Mouse (Mus musculus): ENCODE measurements at regions not wholly inside any gene's neighbourhood (a gene's known extent, or its start where the extent isn't known, plus 50 kb on each side); places are given as distances from the start of the nearest gene placed in this dataset.

- no peak overlapping the region for H3K27ac ChIP-seq (ENCODE audit: control insufficient read depth, insufficient read depth, low read length)
- WGBS, result 90% methylated on average over 5 of the region's 5 CpGs
- H3K4me3 ChIP-seq (ENCODE audit: control insufficient read depth, insufficient read depth, low read length), result no peak overlapping the region
- no peaks in the 10 kb centered on the region for H3K4me1 ChIP-seq (replicated peaks; ENCODE audit: control insufficient read depth, insufficient read depth, low read length)
- no peaks in the 10 kb centered on the region for H3K27me3 ChIP-seq (ENCODE audit: control insufficient read depth, insufficient read depth, low read length)
- TF ChIP-seq POLR2A (IDR thresholded peaks at IDR 0.05; ENCODE audit: control insufficient read depth, extremely low read depth, insufficient read depth, low read length, poor library complexity) (no peak), CTCF (IDR thresholded peaks at IDR 0.05; ENCODE audit: borderline replicate concordance, control insufficient read depth, extremely low read depth, insufficient read depth, low read length, poor library complexity) (no peak)
- no peak for DNase-seq
- H3K36me3 ChIP-seq (ENCODE audit: control insufficient read depth, insufficient read depth, low read length), result no peaks in the 10 kb centered on the region
Measured at GRCm38 (mm10) chr7:117753296-117753695, 362.7 kb downstream of the Rps15a start.

GRCm38 (mm10) chr7:117752302-117753185 lies 363.4 kb downstream of the Rps15a start:
- Histone ChIP-seq H3K4me3 (ENCODE audit: control insufficient read depth, insufficient read depth, low read length) (no peak overlapping the region), H3K27ac (ENCODE audit: control insufficient read depth, insufficient read depth, low read length) (no peak overlapping the region), H3K36me3 (ENCODE audit: control insufficient read depth, insufficient read depth, low read length) (no peaks in the 10 kb centered on the region), H3K4me1 (replicated peaks; ENCODE audit: control insufficient read depth, insufficient read depth, low read length) (no peaks in the 10 kb centered on the region), H3K27me3 (ENCODE audit: control insufficient read depth, insufficient read depth, low read length) (no peaks in the 10 kb centered on the region)
- TF ChIP-seq CTCF (IDR thresholded peaks at IDR 0.05; ENCODE audit: borderline replicate concordance, control insufficient read depth, extremely low read depth, insufficient read depth, low read length, poor library complexity), result no peak
- no peak for TF ChIP-seq POLR2A (IDR thresholded peaks at IDR 0.05; ENCODE audit: control insufficient read depth, extremely low read depth, insufficient read depth, low read length, poor library complexity)
- no peak for DNase-seq
- WGBS, result 44% methylated on average over 12 of the region's 12 CpGs

DNA sequence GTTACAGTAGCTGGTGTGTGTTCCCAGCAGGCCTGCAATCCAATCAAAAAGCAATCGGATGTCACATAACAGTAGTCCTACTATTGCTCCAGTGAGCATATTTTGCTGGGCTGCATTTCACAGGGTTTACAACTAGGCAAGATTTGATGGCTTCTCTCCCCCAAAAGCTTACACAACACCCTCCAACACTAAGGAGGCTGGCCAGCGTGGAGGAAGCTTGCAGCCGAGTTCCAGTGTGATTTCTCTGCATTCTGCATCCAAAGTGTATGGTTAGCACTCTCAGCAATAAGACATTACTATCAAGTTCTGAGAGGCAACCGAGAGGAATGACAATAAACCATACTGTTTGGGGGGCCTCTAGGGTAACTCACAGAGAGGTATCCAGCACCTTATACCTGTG lies 367.2 kb downstream of the Xylt1 start:
- Histone ChIP-seq H3K27me3 (ENCODE audit: control insufficient read depth, insufficient read depth, low read length) (no peaks in the 10 kb centered on the region), H3K36me3 (ENCODE audit: control insufficient read depth, insufficient read depth, low read length) (no peaks in the 10 kb centered on the region), H3K27ac (ENCODE audit: control insufficient read depth, insufficient read depth, low read length) (no peak overlapping the region), H3K4me1 (replicated peaks; ENCODE audit: control insufficient read depth, insufficient read depth, low read length) (no peaks in the 10 kb centered on the region), H3K4me3 (ENCODE audit: control insufficient read depth, insufficient read depth, low read length) (no peak overlapping the region)
- no peak for DNase-seq
- TF ChIP-seq POLR2A (IDR thresholded peaks at IDR 0.05; ENCODE audit: control insufficient read depth, extremely low read depth, insufficient read depth, low read length, poor library complexity) (no peak), CTCF (IDR thresholded peaks at IDR 0.05; ENCODE audit: borderline replicate concordance, control insufficient read depth, extremely low read depth, insufficient read depth, low read length, poor library complexity) (no peak)
- WGBS, result 94% methylated on average over 4 of the region's 4 CpGs

GRCm38 (mm10) chr7:117746393-117746792 lies 365.6 kb downstream of the Xylt1 start:
- Histone ChIP-seq H3K4me1 (replicated peaks; ENCODE audit: control insufficient read depth, insufficient read depth, low read length) (no peaks in the 10 kb centered on the region), H3K27ac (ENCODE audit: control insufficient read depth, insufficient read depth, low read length) (no peak overlapping the region), H3K36me3 (ENCODE audit: control insufficient read depth, insufficient read depth, low read length) (no peaks in the 10 kb centered on the region), H3K27me3 (ENCODE audit: control insufficient read depth, insufficient read depth, low read length) (no peaks in the 10 kb centered on the region), H3K4me3 (ENCODE audit: control insufficient read depth, insufficient read depth, low read length) (no peak overlapping the region)
- DNase-seq, result no peak
- TF ChIP-seq CTCF (IDR thresholded peaks at IDR 0.05; ENCODE audit: borderline replicate concordance, control insufficient read depth, extremely low read depth, insufficient read depth, low read length, poor library complexity) (no peak), POLR2A (IDR thresholded peaks at IDR 0.05; ENCODE audit: control insufficient read depth, extremely low read depth, insufficient read depth, low read length, poor library complexity) (no peak)
- 95% methylated on average over 4 of the region's 4 CpGs for WGBS

DNA sequence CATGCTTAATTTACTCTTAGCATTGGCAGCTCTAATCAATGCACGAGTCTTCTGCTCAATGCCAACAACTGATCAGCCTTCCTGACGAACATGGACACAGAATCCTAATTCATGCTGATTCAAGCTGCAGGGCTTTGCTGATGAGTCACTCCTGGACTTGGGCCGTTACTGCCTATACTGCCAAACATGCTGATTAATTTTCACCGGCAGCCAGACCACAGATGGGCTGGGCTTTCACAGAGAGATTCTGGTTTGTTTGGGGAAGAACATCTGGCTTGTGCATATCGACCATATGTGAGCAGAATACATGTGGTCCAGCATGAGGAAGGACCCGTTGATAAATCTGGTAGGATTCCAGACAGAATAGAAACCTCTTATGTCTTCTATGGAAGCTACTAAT lies 358.9 kb downstream of the Xylt1 start:
- WGBS, result 14% methylated on average over 6 of the region's 6 CpGs
- TF ChIP-seq CTCF (IDR thresholded peaks at IDR 0.05; ENCODE audit: borderline replicate concordance, control insufficient read depth, extremely low read depth, insufficient read depth, low read length, poor library complexity), result no peak
- TF ChIP-seq POLR2A (IDR thresholded peaks at IDR 0.05; ENCODE audit: control insufficient read depth, extremely low read depth, insufficient read depth, low read length, poor library complexity), result no peak
- DNase-seq, result no peak
- Histone ChIP-seq H3K4me1 (replicated peaks; ENCODE audit: control insufficient read depth, insufficient read depth, low read length) (no peaks in the 10 kb centered on the region), H3K36me3 (ENCODE audit: control insufficient read depth, insufficient read depth, low read length) (no peaks in the 10 kb centered on the region), H3K27ac (ENCODE audit: control insufficient read depth, insufficient read depth, low read length) (no peak overlapping the region), H3K27me3 (ENCODE audit: control insufficient read depth, insufficient read depth, low read length) (no peaks in the 10 kb centered on the region), H3K4me3 (ENCODE audit: control insufficient read depth, insufficient read depth, low read length) (no peak overlapping the region)

DNA sequence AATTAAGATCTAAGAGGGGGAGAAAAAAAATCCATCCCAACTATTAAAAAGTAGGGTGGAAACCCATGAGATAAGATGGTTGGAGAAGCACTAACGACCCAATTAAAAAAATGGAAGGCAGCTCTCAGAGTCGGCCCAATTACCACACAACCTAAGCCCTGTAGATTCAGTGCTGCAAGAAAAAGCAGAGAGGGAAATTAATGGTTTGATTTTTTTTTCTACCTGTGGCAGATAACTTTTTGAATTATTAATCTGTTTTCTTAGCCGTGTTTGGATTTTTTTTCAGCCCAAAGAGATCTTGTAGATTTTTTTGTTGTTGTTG lies 354.9 kb downstream of the Xylt1 start:
- TF ChIP-seq POLR2A (IDR thresholded peaks at IDR 0.05; ENCODE audit: control insufficient read depth, extremely low read depth, insufficient read depth, low read length, poor library complexity), result no peak
- no peak for TF ChIP-seq CTCF (IDR thresholded peaks at IDR 0.05; ENCODE audit: borderline replicate concordance, control insufficient read depth, extremely low read depth, insufficient read depth, low read length, poor library complexity)
- H3K36me3 ChIP-seq (ENCODE audit: control insufficient read depth, insufficient read depth, low read length), result no peaks in the 10 kb centered on the region
- no peak overlapping the region for H3K27ac ChIP-seq (ENCODE audit: control insufficient read depth, insufficient read depth, low read length)
- H3K4me3 ChIP-seq (ENCODE audit: control insufficient read depth, insufficient read depth, low read length), result no peak overlapping the region
- H3K4me1 ChIP-seq (replicated peaks; ENCODE audit: control insufficient read depth, insufficient read depth, low read length), result no peaks in the 10 kb centered on the region
- no peak for DNase-seq
- no peaks in the 10 kb centered on the region for H3K27me3 ChIP-seq (ENCODE audit: control insufficient read depth, insufficient read depth, low read length)
- WGBS, result 91% methylated on average over 3 of the region's 3 CpGs

Measured in thymus, adult 2 months (tissue).